Mouse (Mus musculus) E14TG2a.4 (cell line): ENCODE data around the gene Rps6ka4.

Source experiments
- CTCF ChIP-seq: conservative IDR thresholded peaks from 2 replicates; pipeline ENCODE4 v1.5.1; 2014; ENCODE audit warnings: low read length
- NANOG ChIP-seq: IDR thresholded peaks from 2 replicates; pipeline ENCODE4 v1.6.1; 2014; ENCODE audit warnings: borderline replicate concordance, low read length, mixed read lengths
- POU5F1 ChIP-seq: IDR thresholded peaks from 2 replicates; pipeline ENCODE4 v1.6.1; 2014; ENCODE audit warnings: low read length, borderline replicate concordance

DNA sequence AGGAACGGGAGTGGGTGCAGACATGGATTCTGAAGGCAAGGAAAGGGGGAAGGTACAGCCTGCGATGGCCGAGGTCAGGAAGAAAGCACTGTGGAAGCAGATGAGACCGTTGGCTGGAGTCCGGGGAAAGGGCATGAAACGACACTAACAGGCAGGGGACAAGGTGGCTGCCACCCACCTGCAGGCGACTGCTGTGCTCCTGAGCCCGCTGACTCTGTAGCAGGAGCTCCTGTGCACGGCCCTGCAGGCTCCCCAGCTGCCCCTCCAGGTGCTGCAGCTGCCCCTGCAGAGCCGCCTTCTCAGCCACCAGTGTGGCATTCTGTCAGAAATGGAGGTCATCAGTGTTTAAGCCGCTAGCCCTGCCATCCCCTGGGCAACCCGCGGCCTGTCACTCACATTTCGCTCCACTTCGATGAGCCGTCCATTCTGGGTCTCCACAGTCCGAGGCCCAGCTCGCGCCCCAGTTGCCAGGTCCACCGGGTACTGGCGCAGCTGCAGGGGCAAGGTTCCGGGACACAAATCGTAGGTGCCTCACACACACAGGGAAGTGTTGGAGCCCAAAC is 9.2 kb upstream of the Rps6ka4 start:
- TF ChIP-seq CTCF (no peak), POU5F1 (no peak), NANOG (no peak)
